Mouse (Mus musculus) stomach, postnatal 0 days (tissue): ENCODE results near the gene Slc34a2. TPM values are rescaled to one million over a fixed set of nuclear protein-coding genes. Genes with fewer than 3 reads are reported as not detected.

ENCODE experiments used
- ATAC-seq: fragments of 200-750 bp; cut with Nextera tagmentation; 2 replicates; pipeline ENCODE4 v1.8.0; 2017; ENCODE audit not compliant: low FRiP score, low TSS enrichment
- DNase-seq: peaks from one replicate; pipeline ENCODE4 v3.0.0-alpha.2; 2016; ENCODE audit warnings: low spot score
- H3K27ac ChIP-seq: fragments of 300-500 bp; sonication (generic); replicated peaks from 2 replicates; pipeline ENCODE4 v1.5.1; 2014; ENCODE audit warnings: mild to moderate bottlenecking, control low read depth
- H3K27me3 ChIP-seq: fragments of 300-500 bp; sonication (generic); 2 replicates; pipeline ENCODE4 v1.6.1; 2014; ENCODE audit warnings: low read length; ENCODE audit not compliant: control insufficient read depth, insufficient read depth
- H3K36me3 ChIP-seq: fragments of 300-500 bp; sonication (generic); 2 replicates; pipeline ENCODE4 v1.6.1; 2014; ENCODE audit warnings: low read length, mixed read lengths; ENCODE audit not compliant: control insufficient read depth, insufficient read depth
- H3K4me1 ChIP-seq: fragments of 300-500 bp; sonication (generic); replicated peaks from 2 replicates; pipeline ENCODE4 v1.6.1; 2014; ENCODE audit warnings: antibody characterized with exemption; ENCODE audit not compliant: control insufficient read depth, insufficient read depth
- H3K4me2 ChIP-seq: fragments of 300-500 bp; sonication (generic); replicated peaks from 2 replicates; pipeline ENCODE4 v1.6.1; 2014; ENCODE audit warnings: low read depth, mild to moderate bottlenecking, control low read depth, moderate library complexity
- H3K4me3 ChIP-seq: fragments of 300-500 bp; sonication (generic); 2 replicates; pipeline ENCODE4 v1.5.1; 2014; ENCODE audit warnings: low read depth, low read length, control low read depth
- H3K9ac ChIP-seq: fragments of 300-500 bp; sonication (generic); 2 replicates; pipeline ENCODE4 v1.6.1; 2014; ENCODE audit warnings: mild to moderate bottlenecking, low read length, control low read depth, mixed read lengths
- H3K9me3 ChIP-seq: fragments of 300-500 bp; sonication (generic); 2 replicates; pipeline ENCODE4 v1.6.1; 2016; ENCODE audit warnings: low read length; ENCODE audit not compliant: control insufficient read depth
- CTCF ChIP-seq: IDR thresholded peaks from 2 replicates; pipeline ENCODE4 v1.5.1; 2016; ENCODE audit warnings: antibody characterized with exemption, low read depth, mild to moderate bottlenecking, moderate library complexity
- EP300 ChIP-seq: optimal IDR thresholded peaks from 2 replicates; pipeline ENCODE3; 2016; ENCODE audit warnings: antibody characterized with exemption
- whole genome bisulfite sequencing: fragments of 180-500 bp; shearing (Covaris S2); extraction: QIAGEN DNeasy Blood & Tissue Kit; methylation state at CpG from one replicate; pipeline ENCODE4 v1.1.7; 2014; 5-methylcytosine and 5-hydroxymethylcytosine counted together
- polyA plus RNA-seq: library from polyadenylated mRNA; unstranded; fragments of >200 nt; fragmentation: Nextera tagmentation; extraction: Ambion mirVana; gene quantifications from 2 replicates; pipeline ENCODE4 v1.2.1, GENCODE M21; 2015

The Slc34a2 gene
- polyA plus RNA-seq, 1 experiment from 2014 or later = 0.69 TPM

DNA sequence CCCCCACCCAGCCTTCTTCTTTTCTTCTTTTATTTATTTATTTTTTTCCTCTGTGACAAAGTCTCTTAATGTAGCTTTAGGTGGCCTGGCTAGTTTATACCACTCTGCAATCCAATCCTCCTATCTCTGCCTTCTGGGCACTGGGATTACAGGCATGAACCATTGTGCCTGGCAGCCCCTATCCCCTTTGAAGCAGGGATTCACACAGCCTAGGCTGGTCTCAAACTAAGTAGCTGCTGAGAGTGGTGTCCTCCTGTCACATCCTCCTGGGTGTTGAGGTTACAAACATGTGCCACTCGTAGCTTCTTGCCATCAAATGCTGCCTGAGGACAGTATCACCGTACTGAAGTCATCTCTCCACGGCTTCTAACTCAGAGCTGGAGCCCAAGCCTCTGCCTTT is 41.7 kb upstream of the Slc34a2 start:
- Histone ChIP-seq H3K27me3 (no peaks in the 10 kb centered on the region), H3K36me3 (no peaks in the 10 kb centered on the region), H3K4me1 (no peaks in the 10 kb centered on the region), H3K4me2 (no peak overlapping the region), H3K27ac (no peak overlapping the region), H3K4me3 (no peak overlapping the region), H3K9ac (no peak overlapping the region), H3K9me3 (no peaks in the 10 kb centered on the region)
- ATAC-seq (no peak), DNase-seq (no peak)
- TF ChIP-seq CTCF (no peak), EP300 (no peak)
- WGBS = 84% methylated on average over 3 of the region's 3 CpGs

DNA sequence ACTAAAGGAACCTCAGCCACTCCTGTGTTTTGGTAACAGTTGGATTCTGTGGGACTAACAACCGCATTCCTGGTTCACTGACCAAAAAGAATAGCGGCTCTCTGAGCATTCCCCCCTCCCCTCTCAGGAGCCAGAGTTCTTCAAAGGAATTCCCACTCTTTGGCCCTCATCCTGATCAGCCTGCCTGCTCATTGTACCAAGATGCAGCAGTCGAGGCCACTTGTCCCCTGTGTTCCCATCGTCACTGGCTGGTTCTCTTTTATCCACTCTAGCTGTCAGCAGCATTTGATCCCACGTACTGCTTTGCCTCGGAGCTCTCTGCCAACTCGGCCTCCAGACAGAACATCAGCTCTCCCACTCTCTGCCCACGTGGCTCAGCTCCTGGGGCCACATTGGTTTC is 41.3 kb upstream of the Slc34a2 start:
- TF ChIP-seq CTCF = no peak
- TF ChIP-seq EP300 = no peak
- H3K4me1 ChIP-seq = no peaks in the 10 kb centered on the region
- H3K4me3 ChIP-seq = no peak overlapping the region
- no peak overlapping the region for H3K9ac ChIP-seq
- H3K27me3 ChIP-seq = no peaks in the 10 kb centered on the region
- no peaks in the 10 kb centered on the region for H3K9me3 ChIP-seq
- DNase-seq = no peak
- ATAC-seq = no peak
- H3K4me2 ChIP-seq = no peak overlapping the region
- 60% methylated on average over 8 of the region's 8 CpGs for WGBS
- no peaks in the 10 kb centered on the region for H3K36me3 ChIP-seq
- H3K27ac ChIP-seq = no peak overlapping the region

DNA sequence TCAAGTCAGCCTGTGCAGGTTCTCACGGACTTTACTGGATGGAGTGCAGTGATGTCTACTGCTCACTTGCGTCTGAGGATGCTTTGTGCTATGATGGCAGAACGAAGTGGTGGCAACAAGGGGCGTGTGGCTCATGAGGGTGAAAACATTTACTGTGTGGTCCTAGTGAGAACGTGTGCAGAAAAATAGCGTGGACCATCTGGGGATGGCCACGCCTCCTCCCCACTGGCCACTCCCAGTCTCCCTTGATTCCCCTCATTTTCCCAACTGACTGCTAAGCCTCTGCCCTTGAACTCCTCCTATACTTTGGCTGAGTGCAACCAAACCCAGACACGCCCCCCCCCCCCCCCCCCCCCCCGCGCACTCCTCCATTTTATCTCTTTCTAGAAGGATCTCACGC is 40.8 kb upstream of the Slc34a2 start:
- no peak overlapping the region for H3K4me2 ChIP-seq
- no peak overlapping the region for H3K9ac ChIP-seq
- no peak overlapping the region for H3K4me3 ChIP-seq
- H3K36me3 ChIP-seq = no peaks in the 10 kb centered on the region
- DNase-seq (no peak), ATAC-seq (no peak)
- no peaks in the 10 kb centered on the region for H3K9me3 ChIP-seq
- H3K27ac ChIP-seq = no peak overlapping the region
- no peaks in the 10 kb centered on the region for H3K4me1 ChIP-seq
- TF ChIP-seq CTCF (no peak), EP300 (no peak)
- WGBS = 81% methylated on average over 9 of the region's 11 CpGs
- H3K27me3 ChIP-seq = no peaks in the 10 kb centered on the region

DNA sequence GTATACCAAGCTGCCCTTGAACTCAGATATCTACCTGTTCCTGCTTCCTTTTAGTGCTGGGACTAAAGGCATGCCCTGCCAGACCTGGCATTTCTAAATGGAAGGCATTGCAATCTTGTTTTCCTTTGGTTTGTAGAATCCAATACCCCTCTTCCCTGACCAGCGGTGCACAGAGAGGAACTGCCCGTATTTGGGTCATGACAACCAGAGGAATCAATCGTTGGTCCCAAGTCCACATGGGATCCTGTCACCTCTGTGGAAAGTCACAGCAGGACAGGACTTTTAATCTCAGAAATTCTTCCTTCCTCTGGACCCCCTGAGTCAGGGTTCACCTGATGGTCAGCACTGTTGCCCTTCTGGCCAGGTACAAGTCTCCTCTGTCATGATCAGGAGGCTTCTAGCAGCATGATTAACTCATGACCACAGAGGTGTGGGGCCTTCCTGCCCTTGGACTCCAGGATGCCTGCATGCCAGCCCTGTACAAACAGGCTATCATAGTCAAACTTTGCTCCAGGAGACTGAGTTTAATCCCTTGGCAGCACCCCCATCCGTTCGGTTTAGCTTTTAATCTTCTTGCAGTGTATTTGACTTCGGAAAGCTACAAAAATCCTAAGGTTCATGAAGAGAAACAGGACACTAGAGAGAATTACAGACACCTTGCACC is 39.7 kb upstream of the Slc34a2 start:
- no peak overlapping the region for H3K9ac ChIP-seq
- H3K4me1 ChIP-seq = no peaks in the 10 kb centered on the region
- 80% methylated on average over 6 of the region's 6 CpGs for WGBS
- no peak overlapping the region for H3K27ac ChIP-seq
- H3K4me3 ChIP-seq = no peak overlapping the region
- H3K4me2 ChIP-seq = no peak overlapping the region
- H3K27me3 ChIP-seq = no peaks in the 10 kb centered on the region
- no peak for ATAC-seq
- H3K9me3 ChIP-seq = no peaks in the 10 kb centered on the region
- H3K36me3 ChIP-seq = no peaks in the 10 kb centered on the region
- DNase-seq = no peak
- no peak for TF ChIP-seq EP300
- no peak for TF ChIP-seq CTCF

DNA sequence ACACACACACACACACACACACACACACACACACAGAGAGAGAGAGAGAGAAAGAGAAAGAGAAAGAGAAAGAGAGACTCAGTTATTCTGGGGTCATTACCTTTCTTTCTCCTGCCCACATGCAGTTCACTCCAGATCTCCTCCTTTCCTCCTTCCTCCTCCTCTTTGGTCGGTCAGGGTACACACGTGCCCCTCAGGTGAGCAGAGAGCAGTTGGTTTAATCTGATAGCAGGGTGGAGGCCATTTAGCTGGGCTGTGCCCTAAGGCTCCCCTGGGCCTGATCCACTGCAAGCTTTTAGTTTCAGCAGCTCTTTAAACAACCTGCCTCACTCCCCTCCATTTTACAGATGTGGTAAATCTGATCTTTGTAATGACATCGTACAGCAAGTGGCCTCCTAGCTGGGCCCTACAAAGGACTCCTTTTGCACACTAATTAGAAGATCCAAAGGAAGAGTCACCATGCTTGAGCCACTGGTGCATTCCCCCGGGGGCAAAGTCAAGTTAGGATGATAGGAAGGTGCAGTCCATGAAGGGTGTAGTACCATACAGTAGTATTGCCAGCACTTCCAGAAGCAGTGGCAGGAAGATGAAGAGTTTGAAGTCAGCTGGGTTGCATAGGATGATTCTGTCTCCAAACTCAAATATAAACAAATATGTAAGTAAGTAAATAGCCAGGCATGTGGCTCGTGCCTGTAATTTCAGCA is 37.6 kb upstream of the Slc34a2 start:
- no peaks in the 10 kb centered on the region for H3K4me1 ChIP-seq
- no peaks in the 10 kb centered on the region for H3K9me3 ChIP-seq
- H3K9ac ChIP-seq = no peak overlapping the region
- H3K27ac ChIP-seq = no peak overlapping the region
- H3K36me3 ChIP-seq = no peaks in the 10 kb centered on the region
- no peak for TF ChIP-seq EP300
- no peak for TF ChIP-seq CTCF
- WGBS = 41% methylated on average over 5 of the region's 5 CpGs
- H3K4me2 ChIP-seq = no peak overlapping the region
- ATAC-seq (no peak), DNase-seq (no peak)
- H3K4me3 ChIP-seq = no peak overlapping the region
- H3K27me3 ChIP-seq = no peaks in the 10 kb centered on the region

DNA sequence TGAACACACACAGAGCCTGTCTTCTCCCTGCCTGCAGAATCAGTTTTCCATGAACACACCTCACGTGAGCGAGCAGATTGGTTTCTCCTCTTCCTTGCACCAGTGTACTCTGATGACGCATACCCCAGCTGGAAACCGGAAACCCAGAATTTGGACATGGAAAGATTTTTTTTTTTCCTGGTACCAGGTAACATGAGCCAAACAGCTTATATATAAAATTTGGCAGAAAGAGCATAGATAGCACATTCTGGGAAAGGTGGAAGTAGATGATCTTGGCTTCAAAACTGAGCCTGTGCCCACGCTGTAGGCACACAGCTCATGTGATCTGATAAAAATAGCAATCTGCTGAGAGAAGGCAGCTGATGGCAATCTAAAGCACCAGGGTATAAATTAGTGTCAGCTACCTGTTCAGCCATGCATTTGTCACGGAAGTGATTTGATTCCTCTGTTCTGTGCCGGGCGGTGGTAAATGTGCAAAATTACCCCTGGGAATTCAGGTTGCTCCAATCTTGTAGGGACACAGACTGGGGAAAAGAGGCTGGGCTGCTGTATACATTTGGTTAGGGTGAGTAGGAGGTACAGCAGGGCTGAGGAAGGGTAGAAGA is 35.2 kb upstream of the Slc34a2 start:
- no peaks in the 10 kb centered on the region for H3K36me3 ChIP-seq
- 71% methylated on average over 8 of the region's 8 CpGs for WGBS
- no peaks in the 10 kb centered on the region for H3K9me3 ChIP-seq
- H3K27me3 ChIP-seq = no peaks in the 10 kb centered on the region
- H3K9ac ChIP-seq = no peak overlapping the region
- TF ChIP-seq EP300 = no peak
- TF ChIP-seq CTCF = no peak
- no peak overlapping the region for H3K4me2 ChIP-seq
- DNase-seq = no peak
- no peak overlapping the region for H3K27ac ChIP-seq
- no peak for ATAC-seq
- no peak overlapping the region for H3K4me3 ChIP-seq
- H3K4me1 ChIP-seq = no peaks in the 10 kb centered on the region
